Mouse (Mus musculus): ENCODE results near the gene Dmpk. TPM values are rescaled to one million over a fixed set of nuclear protein-coding genes. Genes with fewer than 3 reads are reported as not detected.

Dmpk gene
- polyA plus RNA-seq, 1 experiment, result 294 TPM

GRCm38 (mm10) chr7:19050172-19050571 lies 33.5 kb upstream of the Dmpk start:
- Histone ChIP-seq H3K27me3 (ENCODE audit: control insufficient read depth, insufficient read depth, insufficient read length) (no peaks in the 10 kb centered on the region), H3K4me2 (ENCODE audit: low read depth) (no peak overlapping the region), H3K79me2 (ENCODE audit: control insufficient read depth, insufficient read depth) (no peaks in the 10 kb centered on the region), H3K36me3 (ENCODE audit: control insufficient read depth, insufficient read depth) (no peaks in the 10 kb centered on the region), H3K4me3 (no peak overlapping the region), H3ac (ENCODE audit: control insufficient read depth, insufficient read length) (no peak overlapping the region)
- TF ChIP-seq MAX (IDR thresholded peaks at IDR 0.05; ENCODE audit: low read depth) (no peak), USF1 (IDR thresholded peaks at IDR 0.05; ENCODE audit: low read depth) (no peak), POLR2AphosphoS2 (IDR thresholded peaks at IDR 0.05; ENCODE audit: insufficient read length, low read depth) (no peak), POLR2A (IDR thresholded peaks at IDR 0.05; ENCODE audit: insufficient read length, low read depth) (no peak), REST (IDR thresholded peaks at IDR 0.05; ENCODE audit: insufficient read depth, insufficient read length) (no peak), TCF12 (IDR thresholded peaks at IDR 0.05; ENCODE audit: insufficient read depth, poor library complexity, severe bottlenecking) (no peak), TCF3 (IDR thresholded peaks at IDR 0.05; ENCODE audit: insufficient read length, low read depth) (no peak), SRF (IDR thresholded peaks at IDR 0.05; ENCODE audit: control insufficient read depth, insufficient read length, low read depth) (no peak), MYOG (IDR thresholded peaks at IDR 0.05; ENCODE audit: control insufficient read depth in 1 of 3, insufficient read depth in 1 of 3, insufficient read length in 2 of 3, low read depth in 2 of 3) (no peak), E2F4 (IDR thresholded peaks at IDR 0.05; ENCODE audit: insufficient read depth) (no peak), MYOD1 (IDR thresholded peaks at IDR 0.05; ENCODE audit: control insufficient read depth in 1 of 3, insufficient read length in 2 of 3, low read depth in 2 of 3) (no peak), CEBPB (IDR thresholded peaks at IDR 0.05; ENCODE audit: insufficient read depth, poor library complexity, severe bottlenecking) (no peak)

DNA sequence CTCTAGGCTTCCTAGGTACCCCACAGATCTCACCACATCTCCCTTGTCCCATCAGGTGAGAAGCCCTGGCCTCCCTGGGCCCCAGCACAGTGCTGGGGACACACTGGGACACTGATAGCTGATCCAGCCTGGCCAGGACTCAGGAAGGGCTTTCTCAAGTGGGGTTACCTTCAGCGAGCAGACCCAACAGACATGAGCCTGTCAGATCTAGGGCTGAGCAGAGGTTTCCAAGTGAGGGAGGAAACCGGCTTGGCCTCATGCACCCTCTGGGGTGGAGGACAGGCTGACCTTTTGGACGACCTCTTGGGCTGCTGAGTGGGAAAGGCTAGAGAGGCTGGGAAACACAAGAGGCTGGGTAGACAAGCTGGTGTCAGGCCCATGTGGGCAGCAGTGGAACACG lies 32.5 kb upstream of the Dmpk start:
- Histone ChIP-seq H3K4me2 (ENCODE audit: low read depth) (no peak overlapping the region), H3K36me3 (ENCODE audit: control insufficient read depth, insufficient read depth) (no peaks in the 10 kb centered on the region), H3K27me3 (ENCODE audit: control insufficient read depth, insufficient read depth, insufficient read length) (no peaks in the 10 kb centered on the region), H3K79me2 (ENCODE audit: control insufficient read depth, insufficient read depth) (no peaks in the 10 kb centered on the region), H3K4me3 (no peak overlapping the region), H3ac (ENCODE audit: control insufficient read depth, insufficient read length) (no peak overlapping the region)
- TF ChIP-seq SRF (IDR thresholded peaks at IDR 0.05; ENCODE audit: control insufficient read depth, insufficient read length, low read depth) (no peak), POLR2A (IDR thresholded peaks at IDR 0.05; ENCODE audit: insufficient read length, low read depth) (no peak), TCF3 (IDR thresholded peaks at IDR 0.05; ENCODE audit: insufficient read length, low read depth) (no peak), POLR2AphosphoS2 (IDR thresholded peaks at IDR 0.05; ENCODE audit: insufficient read length, low read depth) (no peak), REST (IDR thresholded peaks at IDR 0.05; ENCODE audit: insufficient read depth, insufficient read length) (no peak), CEBPB (IDR thresholded peaks at IDR 0.05; ENCODE audit: insufficient read depth, poor library complexity, severe bottlenecking) (no peak), E2F4 (IDR thresholded peaks at IDR 0.05; ENCODE audit: insufficient read depth) (no peak), MYOD1 (IDR thresholded peaks at IDR 0.05; ENCODE audit: control insufficient read depth in 1 of 3, insufficient read length in 2 of 3, low read depth in 2 of 3) (no peak)

DNA sequence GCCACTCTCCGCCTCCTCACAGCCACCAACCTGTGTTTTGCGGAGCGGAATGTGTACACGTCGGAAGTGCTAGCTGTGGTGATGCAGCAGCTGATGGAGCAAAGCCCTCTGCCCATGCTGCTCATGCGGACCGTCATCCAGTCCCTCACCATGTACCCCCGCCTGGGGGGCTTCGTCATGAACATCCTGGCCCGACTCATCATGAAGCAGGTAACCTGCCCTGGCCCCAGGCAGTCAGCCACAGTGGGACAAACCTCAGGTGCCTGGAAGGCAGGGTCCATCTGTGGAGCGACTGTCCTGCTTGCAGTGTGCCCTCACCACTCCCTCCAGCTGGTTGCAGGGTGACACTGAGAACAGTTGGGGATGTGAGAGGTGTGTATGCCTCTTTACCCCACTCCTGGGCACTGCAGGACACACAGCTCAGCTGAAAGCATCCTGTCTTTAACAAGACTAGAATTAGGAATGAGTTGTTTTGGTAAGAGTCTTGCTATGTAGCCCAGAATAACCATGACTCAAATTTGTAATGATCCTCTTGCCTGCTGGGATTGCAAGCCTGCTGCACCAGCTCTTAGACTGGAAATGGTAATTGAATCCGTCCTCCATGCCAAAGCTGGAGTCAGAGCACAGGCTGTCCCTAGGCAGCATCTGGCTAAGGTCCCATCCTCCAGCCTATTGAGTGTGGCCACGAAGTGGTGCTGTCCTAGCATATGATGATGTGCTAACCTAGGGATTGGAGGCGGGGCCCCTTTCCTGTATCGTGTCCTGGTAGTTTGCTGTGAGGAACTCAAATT lies 31.1 kb upstream of the Dmpk start:
- no peak overlapping the region for H3K4me2 ChIP-seq (ENCODE audit: low read depth)
- H3K36me3 ChIP-seq (ENCODE audit: control insufficient read depth, insufficient read depth), result no peaks in the 10 kb centered on the region
- no peak overlapping the region for H3K4me3 ChIP-seq
- no peaks in the 10 kb centered on the region for H3K79me2 ChIP-seq (ENCODE audit: control insufficient read depth, insufficient read depth)
- no peaks in the 10 kb centered on the region for H3K27me3 ChIP-seq (ENCODE audit: control insufficient read depth, insufficient read depth, insufficient read length)
- no peak overlapping the region for H3ac ChIP-seq (ENCODE audit: control insufficient read depth, insufficient read length)
- no peak for TF ChIP-seq SRF (IDR thresholded peaks at IDR 0.05; ENCODE audit: control insufficient read depth, insufficient read length, low read depth)
- no peak for TF ChIP-seq MYOD1 (IDR thresholded peaks at IDR 0.05; ENCODE audit: control insufficient read depth in 1 of 3, insufficient read length in 2 of 3, low read depth in 2 of 3)
- peak; percentile 51 for TF ChIP-seq POLR2AphosphoS2 (IDR thresholded peaks at IDR 0.05; ENCODE audit: insufficient read length, low read depth)
- no peak for TF ChIP-seq TCF12 (IDR thresholded peaks at IDR 0.05; ENCODE audit: insufficient read depth, poor library complexity, severe bottlenecking)
- no peak for TF ChIP-seq CEBPB (IDR thresholded peaks at IDR 0.05; ENCODE audit: insufficient read depth, poor library complexity, severe bottlenecking)

DNA sequence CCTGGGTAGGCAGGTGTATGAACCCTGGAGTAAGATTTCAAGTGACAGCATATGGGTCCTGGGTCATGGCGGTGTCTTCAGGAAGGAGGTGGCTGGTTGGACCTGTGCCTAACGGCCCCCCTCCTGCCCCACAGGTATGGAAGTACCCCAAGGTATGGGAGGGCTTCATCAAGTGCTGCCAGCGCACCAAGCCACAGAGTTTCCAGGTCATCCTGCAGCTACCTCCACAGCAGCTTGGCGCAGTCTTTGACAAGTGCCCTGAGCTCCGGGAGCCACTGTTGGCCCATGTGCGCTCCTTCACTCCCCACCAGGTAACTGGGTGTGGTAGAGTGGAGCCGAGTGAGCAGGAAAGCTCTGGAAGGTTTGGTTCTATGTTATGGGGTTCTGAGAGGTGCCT lies 30.5 kb upstream of the Dmpk start:
- TF ChIP-seq TCF3 (IDR thresholded peaks at IDR 0.05; ENCODE audit: insufficient read length, low read depth) (no peak), POLR2A (IDR thresholded peaks at IDR 0.05; ENCODE audit: insufficient read length, low read depth) (no peak), REST (IDR thresholded peaks at IDR 0.05; ENCODE audit: insufficient read depth, insufficient read length) (no peak), POLR2AphosphoS2 (IDR thresholded peaks at IDR 0.05; ENCODE audit: insufficient read length, low read depth) (no peak), MYOG (IDR thresholded peaks at IDR 0.05; ENCODE audit: control insufficient read depth in 1 of 3, insufficient read depth in 1 of 3, insufficient read length in 2 of 3, low read depth in 2 of 3) (no peak), SRF (IDR thresholded peaks at IDR 0.05; ENCODE audit: control insufficient read depth, insufficient read length, low read depth) (no peak), USF1 (IDR thresholded peaks at IDR 0.05; ENCODE audit: low read depth) (no peak)
- H3K27me3 ChIP-seq (ENCODE audit: control insufficient read depth, insufficient read depth, insufficient read length), result no peaks in the 10 kb centered on the region
- H3K79me2 ChIP-seq (ENCODE audit: control insufficient read depth, insufficient read depth), result no peaks in the 10 kb centered on the region
- no peak overlapping the region for H3K4me2 ChIP-seq (ENCODE audit: low read depth)
- no peak overlapping the region for H3ac ChIP-seq (ENCODE audit: control insufficient read depth, insufficient read length)
- no peaks in the 10 kb centered on the region for H3K36me3 ChIP-seq (ENCODE audit: control insufficient read depth, insufficient read depth)
- H3K4me3 ChIP-seq, result no peak overlapping the region
